Mouse (Mus musculus) C2C12 (cell line): ENCODE measurements around the gene Robo1.

Source experiments
- CTCF ChIP-seq: IDR thresholded peaks from one replicate; pipeline ENCODE4 v1.5.1; 2011; ENCODE audit not compliant: control insufficient read depth, insufficient read depth, insufficient read length
- MYOG ChIP-seq: IDR thresholded peaks from one replicate; pipeline ENCODE4 v1.6.1; 2011; ENCODE audit not compliant: control insufficient read depth, insufficient read length; ENCODE audit errors: extremely low read depth

DNA sequence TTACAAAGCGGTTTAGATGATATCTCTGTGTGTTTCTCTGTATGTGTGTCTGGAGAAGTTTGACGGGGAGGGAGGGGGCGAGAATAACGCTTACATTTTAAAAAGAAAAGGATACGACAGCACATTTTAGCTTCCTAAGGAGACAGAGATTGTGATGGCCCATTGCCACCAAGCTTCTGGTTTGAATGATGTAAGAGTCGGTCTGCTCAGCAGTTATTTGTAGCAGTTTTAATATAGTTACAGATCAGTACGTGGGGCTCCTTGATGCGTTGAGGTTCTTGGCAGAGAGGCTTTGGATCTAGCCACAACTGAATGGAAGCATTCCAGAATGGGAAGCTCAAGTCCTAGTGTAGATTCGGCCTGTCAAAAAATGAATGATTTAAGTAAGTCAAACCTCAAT, 546.0 kb downstream of the Robo1 start:
- TF ChIP-seq CTCF (no peak), MYOG (no peak)
